Mouse (Mus musculus) adrenal gland, postnatal 4 days (tissue): Measurements from ENCODE around the gene Tango6. TPM values are rescaled to one million over a fixed set of nuclear protein-coding genes. Genes with fewer than 3 reads are reported as not detected.

Source experiments
- DNase-seq, 2 experiments: peaks; one replicate each; pipeline ENCODE4 v3.0.0; 2021 to 2022; ENCODE audit warnings: low spot score in 2 of 2, mixed read lengths in 2 of 2
- total RNA-seq, 2 experiments: library from RNA; stranded (reverse); gene quantifications; 2 replicates each; pipeline ENCODE4 v1.2.3; 2021

Tango6 gene
- total RNA-seq, 2 experiments from 2014 or later = 11.0 to 12.2 TPM

GRCm38 (mm10) chr8:106812560-106812959 lies 129.7 kb downstream of the Tango6 start:
- no peak for DNase-seq

- DNase-seq = no peak
These were observed 133.7 kb downstream of the Tango6 start for GRCm38 (mm10) chr8:106816431-106817170.

- no peak for DNase-seq
These were observed 134.3 kb downstream of the Tango6 start for GRCm38 (mm10) chr8:106817171-106817545.

- no peak for DNase-seq
These were observed 136.0 kb downstream of the Tango6 start for GRCm38 (mm10) chr8:106818626-106819515.

- no peak for DNase-seq
These were observed 136.7 kb downstream of the Tango6 start for GRCm38 (mm10) chr8:106819581-106819980.

- no peak for DNase-seq
These were observed 138.0 kb downstream of the Tango6 start for GRCm38 (mm10) chr8:106820553-106821515.

- DNase-seq = no peak
These were observed 146.1 kb downstream of the Tango6 start for GRCm38 (mm10) chr8:106828921-106829320.

GRCm38 (mm10) chr8:106829526-106830045 lies 146.7 kb downstream of the Tango6 start:
- DNase-seq = no peak

GRCm38 (mm10) chr8:106834899-106835298 lies 152.0 kb downstream of the Tango6 start:
- no peak for DNase-seq

GRCm38 (mm10) chr8:106836525-106836924 lies 153.7 kb downstream of the Tango6 start:
- DNase-seq = no peak

- no peak for DNase-seq
These were observed 155.9 kb downstream of the Tango6 start for GRCm38 (mm10) chr8:106838803-106839202.

GRCm38 (mm10) chr8:106839209-106840001 lies 156.5 kb downstream of the Tango6 start:
- DNase-seq = no peak

- DNase-seq = no peak
These were observed 167.2 kb downstream of the Tango6 start for GRCm38 (mm10) chr8:106850034-106850433.

- no peak for DNase-seq
These were observed 171.8 kb downstream of the Tango6 start for GRCm38 (mm10) chr8:106854534-106855241.

GRCm38 (mm10) chr8:106855242-106855562 lies 172.3 kb downstream of the Tango6 start:
- no peak for DNase-seq

- DNase-seq = no peak
These were observed 180.0 kb downstream of the Tango6 start for GRCm38 (mm10) chr8:106862845-106863244.

GRCm38 (mm10) chr8:106865354-106865753 lies 182.5 kb downstream of the Tango6 start:
- no peak for DNase-seq

- DNase-seq = no peak
These were observed 187.2 kb downstream of the Tango6 start, which contains the start of gene Has3 for GRCm38 (mm10) chr8:106870051-106870450. Gene Has3, plus strand, starts transcription at chr8:106870242.

GRCm38 (mm10) chr8:106870537-106871327 lies 187.9 kb downstream of the Tango6 start:
- peak; percentile 36 to 45 for DNase-seq
